Mouse (Mus musculus): Measurements from ENCODE around the gene Heatr6. TPM values are rescaled to one million over a fixed set of nuclear protein-coding genes. Genes with fewer than 3 reads are reported as not detected.

The Heatr6 gene
- polyA plus RNA-seq, 1 experiment from 2014 or later = 25.7 TPM

DNA sequence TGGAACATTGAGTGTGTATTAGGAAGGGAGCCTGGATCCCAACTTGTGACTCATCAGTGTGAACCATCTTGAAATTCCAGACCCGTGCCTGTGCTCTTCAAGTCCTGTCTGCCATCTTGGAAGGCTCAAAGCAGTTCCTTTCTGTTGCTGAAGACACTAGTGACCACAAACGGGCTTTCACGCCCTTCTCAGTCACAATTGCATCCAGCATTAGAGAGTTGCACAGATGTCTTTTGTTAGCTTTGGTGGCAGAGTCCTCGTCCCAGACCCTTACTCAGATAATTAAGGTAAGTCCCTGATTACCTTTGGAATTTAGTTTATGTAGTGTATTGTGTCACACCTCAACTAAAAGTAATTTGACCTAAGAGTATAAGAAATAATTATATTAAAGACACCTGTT, 15.5 kb downstream of the Heatr6 start:
- Histone ChIP-seq H3K9ac (no peak overlapping the region), H3K9me3 (no peaks in the 10 kb centered on the region), H3K4me2 (no peak overlapping the region), H3K27ac (no peak overlapping the region), H3K4me3 (no peak overlapping the region), H3K27me3 (no peaks in the 10 kb centered on the region), H3K36me3 (peaks cover 96% of the 10 kb centered on the region), H3K4me1 (no peaks in the 10 kb centered on the region)
- ATAC-seq (ENCODE audit: insufficient number of reproducible peaks, low FRiP score, low TSS enrichment, low read depth) = no peak
- WGBS = 85% methylated on average over 4 of the region's 4 CpGs

DNA sequence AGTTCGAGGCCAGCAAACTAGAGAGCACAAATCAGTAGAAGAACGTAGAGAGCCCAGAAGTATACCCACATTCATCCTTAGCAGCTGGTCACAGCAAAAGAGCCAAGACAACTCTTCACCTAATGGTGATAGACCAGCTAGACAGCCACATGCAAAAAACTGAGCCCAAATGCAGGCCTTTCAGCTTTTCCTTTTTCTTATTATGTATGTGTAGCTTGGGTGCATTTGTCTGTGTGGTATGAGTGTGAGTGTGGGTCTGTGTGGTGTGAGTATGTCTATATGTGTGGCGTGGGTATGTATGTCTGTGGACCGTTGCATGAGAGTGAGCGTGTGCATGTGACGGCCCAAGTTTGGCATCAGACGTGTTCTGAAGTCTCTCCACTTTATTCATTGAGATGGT, 17.5 kb downstream of the Heatr6 start:
- H3K27ac ChIP-seq = no peak overlapping the region
- no peaks in the 10 kb centered on the region for H3K9me3 ChIP-seq
- WGBS = 90% methylated on average over 7 of the region's 7 CpGs
- no peak for ATAC-seq (ENCODE audit: insufficient number of reproducible peaks, low FRiP score, low TSS enrichment, low read depth)
- H3K4me3 ChIP-seq = no peak overlapping the region
- H3K4me1 ChIP-seq = no peaks in the 10 kb centered on the region
- no peaks in the 10 kb centered on the region for H3K27me3 ChIP-seq
- peaks cover 94% of the 10 kb centered on the region for H3K36me3 ChIP-seq
- H3K9ac ChIP-seq = no peak overlapping the region
- H3K4me2 ChIP-seq = no peak overlapping the region

- WGBS = 92% methylated on average over 6 of the region's 6 CpGs
- Histone ChIP-seq H3K4me1 (no peaks in the 10 kb centered on the region), H3K9ac (no peak overlapping the region), H3K9me3 (no peaks in the 10 kb centered on the region), H3K27ac (no peak overlapping the region), H3K36me3 (peaks cover 94% of the 10 kb centered on the region), H3K27me3 (no peaks in the 10 kb centered on the region), H3K4me3 (no peak overlapping the region), H3K4me2 (no peak overlapping the region)
- ATAC-seq (ENCODE audit: insufficient number of reproducible peaks, low FRiP score, low TSS enrichment, low read depth) = no peak
These were observed 18.8 kb downstream of the Heatr6 start for GRCm38 (mm10) chr11:83772341-83772740.

GRCm38 (mm10) chr11:83773691-83774090, 20.2 kb downstream of the Heatr6 start:
- ATAC-seq (ENCODE audit: insufficient number of reproducible peaks, low FRiP score, low TSS enrichment, low read depth) = no peak
- Histone ChIP-seq H3K27me3 (no peaks in the 10 kb centered on the region), H3K9me3 (no peaks in the 10 kb centered on the region), H3K4me1 (no peaks in the 10 kb centered on the region), H3K4me2 (no peak overlapping the region), H3K36me3 (peaks cover 90% of the 10 kb centered on the region), H3K4me3 (no peak overlapping the region), H3K9ac (no peak overlapping the region), H3K27ac (no peak overlapping the region)
- 91% methylated on average over 16 of the region's 16 CpGs for WGBS

- no peak overlapping the region for H3K4me3 ChIP-seq
- no peak overlapping the region for H3K4me2 ChIP-seq
- peaks cover 91% of the 10 kb centered on the region for H3K36me3 ChIP-seq
- no peak overlapping the region for H3K27ac ChIP-seq
- no peak overlapping the region for H3K9ac ChIP-seq
- H3K4me1 ChIP-seq = no peaks in the 10 kb centered on the region
- no peaks in the 10 kb centered on the region for H3K27me3 ChIP-seq
- 91% methylated on average over 11 of the region's 11 CpGs for WGBS
- no peaks in the 10 kb centered on the region for H3K9me3 ChIP-seq
- no peak for ATAC-seq (ENCODE audit: insufficient number of reproducible peaks, low FRiP score, low TSS enrichment, low read depth)
These were observed 20.8 kb downstream of the Heatr6 start for GRCm38 (mm10) chr11:83774324-83774723.

- Histone ChIP-seq H3K36me3 (peaks cover 93% of the 10 kb centered on the region), H3K4me2 (no peak overlapping the region), H3K4me3 (no peak overlapping the region), H3K9me3 (no peaks in the 10 kb centered on the region), H3K27me3 (no peaks in the 10 kb centered on the region), H3K4me1 (no peaks in the 10 kb centered on the region), H3K9ac (no peak overlapping the region), H3K27ac (no peak overlapping the region)
- ATAC-seq (ENCODE audit: insufficient number of reproducible peaks, low FRiP score, low TSS enrichment, low read depth) = no peak
- 92% methylated on average over 8 of the region's 8 CpGs for WGBS
These were observed 23.3 kb downstream of the Heatr6 start for GRCm38 (mm10) chr11:83776798-83777197.

GRCm38 (mm10) chr11:83783931-83784600, 30.6 kb downstream of the Heatr6 start:
- Histone ChIP-seq H3K27me3 (no peaks in the 10 kb centered on the region), H3K27ac (no peak overlapping the region), H3K36me3 (peaks cover 45% of the 10 kb centered on the region), H3K9ac (no peak overlapping the region), H3K4me1 (no peaks in the 10 kb centered on the region), H3K9me3 (no peaks in the 10 kb centered on the region), H3K4me3 (no peak overlapping the region), H3K4me2 (no peak overlapping the region)
- WGBS = 81% methylated on average over 14 of the region's 14 CpGs
- peak; percentile 41 for ATAC-seq (ENCODE audit: insufficient number of reproducible peaks, low FRiP score, low TSS enrichment, low read depth)

- no peak for ATAC-seq (ENCODE audit: insufficient number of reproducible peaks, low FRiP score, low TSS enrichment, low read depth)
- H3K4me1 ChIP-seq = no peaks in the 10 kb centered on the region
- H3K36me3 ChIP-seq = peaks cover 39% of the 10 kb centered on the region
- H3K4me3 ChIP-seq = no peak overlapping the region
- no peak overlapping the region for H3K27ac ChIP-seq
- no peak overlapping the region for H3K9ac ChIP-seq
- H3K27me3 ChIP-seq = no peaks in the 10 kb centered on the region
- H3K4me2 ChIP-seq = no peak overlapping the region
- no peaks in the 10 kb centered on the region for H3K9me3 ChIP-seq
- WGBS = 84% methylated on average over 2 of the region's 2 CpGs
These were observed 31.2 kb downstream of the Heatr6 start for GRCm38 (mm10) chr11:83784661-83785060.

- 6% methylated on average over 2 of the region's 2 CpGs for WGBS
- Histone ChIP-seq H3K9ac (no peak overlapping the region), H3K27me3 (no peaks in the 10 kb centered on the region)
These were observed 31.9 kb downstream of the Heatr6 start for GRCm38 (mm10) chr11:83785366-83785765.

GRCm38 (mm10) chr11:83786835-83787234, 33.3 kb downstream of the Heatr6 start:
- Histone ChIP-seq H3K9ac (no peak overlapping the region), H3K27me3 (no peaks in the 10 kb centered on the region), H3K4me1 (no peaks in the 10 kb centered on the region), H3K4me2 (no peak overlapping the region), H3K4me3 (no peak overlapping the region), H3K27ac (no peak overlapping the region), H3K9me3 (no peaks in the 10 kb centered on the region), H3K36me3 (peaks cover 18% of the 10 kb centered on the region)
- no peak for ATAC-seq (ENCODE audit: insufficient number of reproducible peaks, low FRiP score, low TSS enrichment, low read depth)
- 67% methylated on average over 4 of the region's 4 CpGs for WGBS

More at GRCm38 (mm10) chr11:83785366-83785765, 31.9 kb downstream of the Heatr6 start:
- ATAC-seq (ENCODE audit: insufficient number of reproducible peaks, low FRiP score, low TSS enrichment, low read depth) = no peak
- Histone ChIP-seq H3K4me2 (no peak overlapping the region), H3K9me3 (no peaks in the 10 kb centered on the region), H3K4me1 (no peaks in the 10 kb centered on the region), H3K27ac (no peak overlapping the region), H3K4me3 (no peak overlapping the region), H3K36me3 (peaks cover 32% of the 10 kb centered on the region)

GRCm38 (mm10) chr11:83787401-83788021, 34.0 kb downstream of the Heatr6 start:
- no peak for ATAC-seq (ENCODE audit: insufficient number of reproducible peaks, low FRiP score, low TSS enrichment, low read depth)
- no peak overlapping the region for H3K27ac ChIP-seq
- no peak overlapping the region for H3K4me3 ChIP-seq
- no peak overlapping the region for H3K9ac ChIP-seq
- H3K4me1 ChIP-seq = no peaks in the 10 kb centered on the region
- H3K9me3 ChIP-seq = no peaks in the 10 kb centered on the region
- WGBS = 76% methylated on average over 15 of the region's 15 CpGs
- H3K27me3 ChIP-seq = no peaks in the 10 kb centered on the region
- H3K36me3 ChIP-seq = peaks cover 14% of the 10 kb centered on the region
- H3K4me2 ChIP-seq = no peak overlapping the region

GRCm38 (mm10) chr11:83788331-83788730, 34.8 kb downstream of the Heatr6 start:
- ATAC-seq (ENCODE audit: insufficient number of reproducible peaks, low FRiP score, low TSS enrichment, low read depth) = no peak
- WGBS = 68% methylated on average over 8 of the region's 8 CpGs

More at GRCm38 (mm10) chr11:83788331-83788730, 34.8 kb downstream of the Heatr6 start:
- H3K27ac ChIP-seq = no peak overlapping the region
- H3K4me2 ChIP-seq = no peak overlapping the region
- no peak overlapping the region for H3K4me3 ChIP-seq
- H3K4me1 ChIP-seq = no peaks in the 10 kb centered on the region
- H3K36me3 ChIP-seq = 0 out of 2 replicates have a peak, but pooled peaks cover 6% of the 10 kb centered on the region
- H3K27me3 ChIP-seq = no peaks in the 10 kb centered on the region
- no peak overlapping the region for H3K9ac ChIP-seq
- H3K9me3 ChIP-seq = no peaks in the 10 kb centered on the region
